Mouse (Mus musculus): ENCODE data around the gene Ewsr1. TPM values are rescaled to one million over a fixed set of nuclear protein-coding genes. Genes with fewer than 3 reads are reported as not detected.

Ewsr1 gene
- total RNA-seq (2014; rRNA removed) (88.6 and 89.8 TPM in 2 replicates), polyA plus RNA-seq (2012; rRNA removed) (95.1 and 112 TPM in 2 replicates)

DNA sequence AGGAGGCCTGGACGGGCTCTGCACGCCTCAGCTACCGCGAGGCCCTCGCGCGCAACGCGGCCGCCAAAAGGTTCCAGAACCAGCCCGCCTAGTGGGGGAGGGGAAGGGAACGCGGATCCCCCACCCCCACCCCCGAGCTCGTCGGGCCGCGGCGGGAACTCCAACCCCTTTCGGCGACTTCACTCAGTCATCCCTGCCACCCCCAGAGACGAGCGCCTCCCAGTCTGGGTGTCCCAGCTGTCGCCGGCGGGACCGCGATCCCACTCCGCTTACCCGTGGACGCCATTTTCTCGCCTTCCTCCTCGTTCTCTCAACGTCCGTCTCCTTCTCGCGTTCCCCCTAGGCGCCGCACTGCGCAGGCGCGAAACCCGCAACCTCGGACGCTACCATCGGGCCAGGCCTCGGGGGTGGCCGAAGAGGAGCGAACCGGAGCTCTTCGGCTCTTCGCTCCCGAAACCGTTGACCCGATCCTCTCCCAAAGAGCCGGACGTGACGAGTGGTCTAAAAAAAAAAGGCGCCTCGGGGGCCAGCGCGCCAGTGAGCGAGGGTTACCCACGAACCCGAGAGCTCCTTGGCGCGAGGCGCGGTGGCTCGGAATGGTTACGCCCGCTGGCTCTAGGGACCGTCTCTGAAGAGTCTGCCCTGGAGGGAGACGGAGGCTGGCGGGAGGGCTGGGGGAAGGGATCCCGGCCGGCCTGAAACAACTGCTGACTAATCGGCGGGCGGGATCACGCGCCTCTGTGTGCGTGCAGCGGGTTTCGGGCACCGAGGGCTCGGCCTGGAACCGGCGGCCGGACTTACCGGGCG, at the start of gene Ewsr1, which contains the start of gene Rhbdd3:
TSS of gene Ewsr1 (minus strand) at position 531 of the 807 bp plus-strand sequence.
TSS of gene Rhbdd3 (plus strand) at position 191 of the 807 bp plus-strand sequence.
- H3K4me1 ChIP-seq (ENCODE audit: control insufficient read depth, insufficient read depth, low read length): peaks cover 16% of the 10 kb centered on the region
- peak; percentile 84 for DNase-seq (ENCODE audit: extremely low read depth, low read depth, low spot score)
- TF ChIP-seq CTCF (IDR thresholded peaks at IDR 0.05; ENCODE audit: low read depth, low read length) (no peak), POLR2A (IDR thresholded peaks at IDR 0.05; ENCODE audit: extremely low read depth, insufficient read depth, low read length) (peak; percentile 92)
- WGBS: under 1% methylated on average over 90 of the region's 92 CpGs
- no peaks in the 10 kb centered on the region for H3K36me3 ChIP-seq (ENCODE audit: control insufficient read depth, insufficient read depth, low read length)
- H3K9ac ChIP-seq (ENCODE audit: low read depth, low read length): peak within 1 kb of the TSS; percentile 95
- peaks cover 24% of the 10 kb centered on the region; the same call in 1 of the 2 replicates for H3K79me2 ChIP-seq (ENCODE audit: control insufficient read depth, insufficient read depth, low read length)
- H3K27me3 ChIP-seq (ENCODE audit: control insufficient read depth, insufficient read depth, low read length): no peaks in the 10 kb centered on the region
- peak within 1 kb of the TSS; percentile 96 for H3K4me3 ChIP-seq (ENCODE audit: insufficient read depth, low read depth, low read length)
- peak within 1 kb of the TSS; percentile 99 for H3K27ac ChIP-seq (replicated peaks; ENCODE audit: insufficient read depth, low read depth, low read length)

DNA sequence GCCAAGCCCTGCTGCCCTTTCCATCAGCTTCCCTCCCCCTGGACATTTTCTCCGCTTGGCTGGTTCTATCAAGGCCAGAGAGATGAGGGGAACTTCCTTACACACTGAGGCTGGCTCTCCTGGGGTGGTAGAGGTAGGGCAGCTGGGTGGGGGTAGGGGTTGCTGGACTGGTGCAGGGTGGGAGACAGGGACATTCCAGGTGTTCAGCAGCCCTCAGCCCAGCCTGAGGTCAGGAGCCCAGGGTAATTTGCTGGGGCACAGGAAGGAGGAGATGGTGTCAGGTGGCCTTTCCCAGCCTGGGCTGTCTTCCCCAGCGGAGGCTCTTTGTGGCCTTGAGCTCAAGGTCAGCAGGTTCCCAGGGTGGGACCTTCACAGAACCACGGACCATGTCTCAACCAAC, 46.5 kb upstream of the Ewsr1 start:
- 85% methylated on average over 3 of the region's 3 CpGs for WGBS
- no peaks in the 10 kb centered on the region for H3K79me2 ChIP-seq (ENCODE audit: control insufficient read depth, insufficient read depth, low read length)
- no peaks in the 10 kb centered on the region for H3K27me3 ChIP-seq (ENCODE audit: control insufficient read depth, insufficient read depth, low read length)
- DNase-seq (ENCODE audit: extremely low read depth, low read depth, low spot score): no peak
- TF ChIP-seq POLR2A (IDR thresholded peaks at IDR 0.05; ENCODE audit: extremely low read depth, insufficient read depth, low read length): no peak
- no peak for TF ChIP-seq CTCF (IDR thresholded peaks at IDR 0.05; ENCODE audit: low read depth, low read length)
- no peak overlapping the region for H3K4me3 ChIP-seq (ENCODE audit: insufficient read depth, low read depth, low read length)
- H3K9ac ChIP-seq (ENCODE audit: low read depth, low read length): no peak overlapping the region
- no peak overlapping the region for H3K27ac ChIP-seq (replicated peaks; ENCODE audit: insufficient read depth, low read depth, low read length)
- no peaks in the 10 kb centered on the region; the same call in 1 of the 2 replicates for H3K4me1 ChIP-seq (ENCODE audit: control insufficient read depth, insufficient read depth, low read length)
- H3K36me3 ChIP-seq (ENCODE audit: control insufficient read depth, insufficient read depth, low read length): no peaks in the 10 kb centered on the region

DNA sequence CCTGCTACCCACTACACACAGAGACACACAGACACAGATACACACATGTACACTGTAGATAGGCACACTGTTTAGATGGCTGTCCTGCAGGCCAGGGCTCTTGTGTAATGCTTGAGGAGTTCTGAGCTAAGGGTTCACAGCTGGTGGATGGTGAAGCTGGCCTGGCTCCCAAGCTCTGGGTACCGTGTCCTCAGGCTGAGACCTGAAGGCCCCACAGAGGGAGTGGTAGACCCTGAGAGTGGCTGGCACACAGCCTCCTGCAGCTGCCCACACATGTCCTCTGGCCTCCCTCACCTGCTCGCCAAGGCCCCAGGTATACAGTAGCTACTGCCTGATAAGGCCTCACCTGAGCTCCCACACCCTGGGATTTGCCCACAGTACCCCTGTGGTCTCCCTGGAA, 42.9 kb upstream of the Ewsr1 start:
- no peak for DNase-seq (ENCODE audit: extremely low read depth, low read depth, low spot score)
- no peaks in the 10 kb centered on the region for H3K36me3 ChIP-seq (ENCODE audit: control insufficient read depth, insufficient read depth, low read length)
- H3K27me3 ChIP-seq (ENCODE audit: control insufficient read depth, insufficient read depth, low read length): no peaks in the 10 kb centered on the region
- 71% methylated on average over 2 of the region's 2 CpGs for WGBS
- no peak overlapping the region for H3K9ac ChIP-seq (ENCODE audit: low read depth, low read length)
- no peaks in the 10 kb centered on the region for H3K79me2 ChIP-seq (ENCODE audit: control insufficient read depth, insufficient read depth, low read length)
- peaks cover 20% of the 10 kb centered on the region for H3K4me1 ChIP-seq (ENCODE audit: control insufficient read depth, insufficient read depth, low read length)
- no peak overlapping the region for H3K4me3 ChIP-seq (ENCODE audit: insufficient read depth, low read depth, low read length)
- TF ChIP-seq POLR2A (IDR thresholded peaks at IDR 0.05; ENCODE audit: extremely low read depth, insufficient read depth, low read length): no peak
- TF ChIP-seq CTCF (IDR thresholded peaks at IDR 0.05; ENCODE audit: low read depth, low read length): no peak
- no peak overlapping the region for H3K27ac ChIP-seq (replicated peaks; ENCODE audit: insufficient read depth, low read depth, low read length)

DNA sequence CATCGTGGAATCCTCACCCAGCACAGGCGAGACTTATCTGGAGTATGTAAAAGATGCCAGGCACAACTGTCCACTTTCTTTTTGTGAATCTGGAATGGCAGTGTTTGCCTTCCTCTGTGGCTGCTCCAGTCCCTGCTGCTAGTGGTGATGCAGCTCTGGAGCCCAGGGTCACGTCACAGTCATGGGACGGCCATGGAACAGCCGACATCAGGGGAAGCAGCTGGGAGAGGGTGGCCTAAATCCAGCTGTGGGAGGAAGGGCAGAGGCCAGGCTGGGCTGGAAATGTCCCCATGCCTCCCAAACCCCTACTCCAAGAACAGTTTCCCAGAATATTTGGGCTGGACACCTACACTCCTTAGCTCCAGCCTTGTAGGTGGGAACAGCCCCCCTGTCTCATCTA, 42.2 kb upstream of the Ewsr1 start:
- Histone ChIP-seq H3K27me3 (ENCODE audit: control insufficient read depth, insufficient read depth, low read length) (no peaks in the 10 kb centered on the region), H3K79me2 (ENCODE audit: control insufficient read depth, insufficient read depth, low read length) (no peaks in the 10 kb centered on the region), H3K4me1 (ENCODE audit: control insufficient read depth, insufficient read depth, low read length) (peaks cover 20% of the 10 kb centered on the region), H3K36me3 (ENCODE audit: control insufficient read depth, insufficient read depth, low read length) (no peaks in the 10 kb centered on the region), H3K9ac (ENCODE audit: low read depth, low read length) (no peak overlapping the region), H3K27ac (replicated peaks; ENCODE audit: insufficient read depth, low read depth, low read length) (no peak overlapping the region), H3K4me3 (ENCODE audit: insufficient read depth, low read depth, low read length) (no peak overlapping the region)
- no peak for DNase-seq (ENCODE audit: extremely low read depth, low read depth, low spot score)
- no peak for TF ChIP-seq CTCF (IDR thresholded peaks at IDR 0.05; ENCODE audit: low read depth, low read length)
- no peak for TF ChIP-seq POLR2A (IDR thresholded peaks at IDR 0.05; ENCODE audit: extremely low read depth, insufficient read depth, low read length)
- 62% methylated on average over 5 of the region's 5 CpGs for WGBS

DNA sequence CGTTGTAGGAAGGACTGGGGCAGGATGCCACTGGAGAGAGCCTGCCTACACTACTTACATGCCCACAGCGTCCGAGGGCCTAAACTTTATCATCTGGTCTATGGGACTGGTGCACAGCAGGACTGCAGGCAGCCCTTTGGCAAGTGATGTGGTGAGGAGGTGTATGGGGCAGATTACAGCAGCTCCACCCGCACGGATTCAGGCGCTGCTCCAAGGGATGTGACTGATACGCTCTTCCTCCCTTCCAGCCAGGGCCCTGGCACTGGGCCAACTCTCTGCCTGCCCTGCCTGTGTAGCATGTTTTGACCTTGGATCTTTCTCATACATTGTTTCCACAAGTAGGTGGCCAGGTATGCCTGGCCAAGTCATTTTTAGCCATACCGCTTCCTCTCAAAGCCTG, 41.6 kb upstream of the Ewsr1 start:
- Histone ChIP-seq H3K4me3 (ENCODE audit: insufficient read depth, low read depth, low read length) (no peak overlapping the region), H3K27me3 (ENCODE audit: control insufficient read depth, insufficient read depth, low read length) (no peaks in the 10 kb centered on the region), H3K79me2 (ENCODE audit: control insufficient read depth, insufficient read depth, low read length) (no peaks in the 10 kb centered on the region), H3K4me1 (ENCODE audit: control insufficient read depth, insufficient read depth, low read length) (peaks cover 20% of the 10 kb centered on the region), H3K36me3 (ENCODE audit: control insufficient read depth, insufficient read depth, low read length) (no peaks in the 10 kb centered on the region), H3K27ac (replicated peaks; ENCODE audit: insufficient read depth, low read depth, low read length) (no peak overlapping the region), H3K9ac (ENCODE audit: low read depth, low read length) (no peak overlapping the region)
- TF ChIP-seq POLR2A (IDR thresholded peaks at IDR 0.05; ENCODE audit: extremely low read depth, insufficient read depth, low read length): no peak
- TF ChIP-seq CTCF (IDR thresholded peaks at IDR 0.05; ENCODE audit: low read depth, low read length): no peak
- WGBS: 8% methylated on average over 8 of the region's 8 CpGs
- peak; percentile 71 for DNase-seq (ENCODE audit: extremely low read depth, low read depth, low spot score)

DNA sequence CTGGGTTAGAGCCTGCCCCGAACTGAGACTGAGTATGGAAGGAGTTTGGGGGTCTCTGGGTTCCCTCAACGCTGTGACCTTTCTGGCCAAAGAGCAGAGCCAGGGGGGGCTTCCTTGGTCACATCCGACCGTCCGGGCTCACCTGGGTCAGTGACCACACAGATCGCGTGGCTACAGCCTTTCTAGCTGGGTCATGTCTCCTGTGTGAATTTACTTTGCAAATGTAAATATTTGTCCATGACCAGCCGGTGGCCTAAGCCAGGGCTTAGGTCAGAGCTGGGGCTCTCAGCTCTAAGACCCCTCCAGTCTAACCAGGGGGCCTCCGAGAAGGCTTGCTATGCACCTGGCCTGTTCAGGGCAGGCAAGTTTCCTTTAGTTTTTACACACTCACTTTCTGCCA, 40.3 kb upstream of the Ewsr1 start:
- Histone ChIP-seq H3K79me2 (ENCODE audit: control insufficient read depth, insufficient read depth, low read length) (no peaks in the 10 kb centered on the region), H3K4me3 (ENCODE audit: insufficient read depth, low read depth, low read length) (no peak overlapping the region), H3K27ac (replicated peaks; ENCODE audit: insufficient read depth, low read depth, low read length) (no peak overlapping the region), H3K36me3 (ENCODE audit: control insufficient read depth, insufficient read depth, low read length) (no peaks in the 10 kb centered on the region), H3K4me1 (ENCODE audit: control insufficient read depth, insufficient read depth, low read length) (peaks cover 20% of the 10 kb centered on the region), H3K27me3 (ENCODE audit: control insufficient read depth, insufficient read depth, low read length) (no peaks in the 10 kb centered on the region), H3K9ac (ENCODE audit: low read depth, low read length) (peak overlapping the region; percentile 9; the same call in 1 of the 2 replicates)
- 35% methylated on average over 9 of the region's 9 CpGs for WGBS
- peak; percentile 72 for DNase-seq (ENCODE audit: extremely low read depth, low read depth, low spot score)
- TF ChIP-seq POLR2A (IDR thresholded peaks at IDR 0.05; ENCODE audit: extremely low read depth, insufficient read depth, low read length) (no peak), CTCF (IDR thresholded peaks at IDR 0.05; ENCODE audit: low read depth, low read length) (no peak)
